Mouse (Mus musculus): ENCODE data around the gene 2010111I01Rik. TPM values are rescaled to one million over a fixed set of nuclear protein-coding genes. Genes with fewer than 3 reads are reported as not detected.

Gene 2010111I01Rik
- total RNA-seq, 1 experiment = 58.3 TPM

- no peak for DNase-seq (ENCODE audit: low read depth, low spot score)
- Histone ChIP-seq H3K4me1 (ENCODE audit: control insufficient read depth in 2 of 2, insufficient read depth in 2 of 2, low read length in 2 of 2, poor library complexity in 1 of 2) (peaks cover 4 to 11% of the 10 kb centered on the region in 2 experiments; a peak in 2 of 4 replicates), H3K4me3 (ENCODE audit: insufficient read depth in 1 of 2, low read depth in 1 of 2, low read length in 2 of 2, poor library complexity in 1 of 2, severe bottlenecking in 1 of 2) (no peak overlapping the region), H3K36me3 (ENCODE audit: control insufficient read depth, insufficient read depth, low read length, poor library complexity, severe bottlenecking) (peaks cover 11% of the 10 kb centered on the region; the same call in 1 of the 2 replicates), H3K9me3 (ENCODE audit: control insufficient read depth, insufficient read depth, low read depth, low read length) (no peaks in the 10 kb centered on the region), H3K9ac (ENCODE audit: insufficient read depth, low read depth, low read length, poor library complexity, severe bottlenecking) (no peak overlapping the region), H3K27ac (ENCODE audit: insufficient read depth, low read depth, low read length, poor library complexity, severe bottlenecking) (no peak overlapping the region)
- TF ChIP-seq CHD2 (IDR thresholded peaks at IDR 0.05; ENCODE audit: low read depth, low read length) (no peak), MAFK (IDR thresholded peaks at IDR 0.05; ENCODE audit: insufficient read depth, low read depth, low read length) (no peak), HCFC1 (IDR thresholded peaks at IDR 0.05; ENCODE audit: borderline replicate concordance, insufficient read depth, low read length) (no peak), ZC3H11A (IDR thresholded peaks at IDR 0.05; ENCODE audit: borderline replicate concordance, low read depth, low read length) (no peak), ZNF384 (IDR thresholded peaks at IDR 0.05; ENCODE audit: low read depth, low read length) (no peak)
- in situ Hi-C loops (cut with MboI; ENCODE audit: low sequenced_read_pairs in 2 of 2, unreplicated experiment in 2 of 2) = no loop called here
Measured at GRCm38 (mm10) chr13:63238045-63238444, 273.4 kb downstream of the 2010111I01Rik start.

GRCm38 (mm10) chr13:63239301-63239804 is 274.7 kb downstream of the 2010111I01Rik start:
- TF ChIP-seq ZNF384 (IDR thresholded peaks at IDR 0.05; ENCODE audit: low read depth, low read length) (no peak), ZC3H11A (IDR thresholded peaks at IDR 0.05; ENCODE audit: borderline replicate concordance, low read depth, low read length) (no peak), MAFK (IDR thresholded peaks at IDR 0.05; ENCODE audit: insufficient read depth, low read depth, low read length) (no peak), CHD2 (IDR thresholded peaks at IDR 0.05; ENCODE audit: low read depth, low read length) (no peak)
- H3K4me3 ChIP-seq (ENCODE audit: insufficient read depth in 1 of 2, low read depth in 1 of 2, low read length in 2 of 2, poor library complexity in 1 of 2, severe bottlenecking in 1 of 2) = peak overlapping the region; percentile 59 to 96
- in situ Hi-C loops (cut with MboI; ENCODE audit: low sequenced_read_pairs in 2 of 2, unreplicated experiment in 2 of 2) = no loop called here
- DNase-seq (ENCODE audit: low read depth, low spot score) = peak; percentile 20
- H3K4me1 ChIP-seq (ENCODE audit: control insufficient read depth in 2 of 2, insufficient read depth in 2 of 2, low read length in 2 of 2, poor library complexity in 1 of 2) = peaks cover 4 to 11% of the 10 kb centered on the region in 2 experiments; a peak in 2 of 4 replicates
- H3K27ac ChIP-seq (ENCODE audit: insufficient read depth, low read depth, low read length, poor library complexity, severe bottlenecking) = no peak overlapping the region; the same call in 1 of the 2 replicates
- peak overlapping the region; percentile 82 for H3K9ac ChIP-seq (ENCODE audit: insufficient read depth, low read depth, low read length, poor library complexity, severe bottlenecking)
- no peaks in the 10 kb centered on the region for H3K9me3 ChIP-seq (ENCODE audit: control insufficient read depth, insufficient read depth, low read depth, low read length)
- H3K36me3 ChIP-seq (ENCODE audit: control insufficient read depth, insufficient read depth, low read length, poor library complexity, severe bottlenecking) = peaks cover 16% of the 10 kb centered on the region

GRCm38 (mm10) chr13:63239877-63240671 is 275.4 kb downstream of the 2010111I01Rik start:
- peak overlapping the region; percentile 96 to 98 for H3K4me3 ChIP-seq (ENCODE audit: insufficient read depth in 1 of 2, low read depth in 1 of 2, low read length in 2 of 2, poor library complexity in 1 of 2, severe bottlenecking in 1 of 2)
- H3K9me3 ChIP-seq (ENCODE audit: control insufficient read depth, insufficient read depth, low read depth, low read length) = no peaks in the 10 kb centered on the region
- peaks cover 4 to 11% of the 10 kb centered on the region in 2 experiments; a peak in 2 of 4 replicates for H3K4me1 ChIP-seq (ENCODE audit: control insufficient read depth in 2 of 2, insufficient read depth in 2 of 2, low read length in 2 of 2, poor library complexity in 1 of 2)
- H3K36me3 ChIP-seq (ENCODE audit: control insufficient read depth, insufficient read depth, low read length, poor library complexity, severe bottlenecking) = peaks cover 18% of the 10 kb centered on the region
- peak overlapping the region; percentile 91 for H3K9ac ChIP-seq (ENCODE audit: insufficient read depth, low read depth, low read length, poor library complexity, severe bottlenecking)
- in situ Hi-C loops (cut with MboI; ENCODE audit: low sequenced_read_pairs in 2 of 2, unreplicated experiment in 2 of 2) = loop anchor here in 1 of 2 experiments (5.0 kb wide), 1 partner anchor 87 kb away; no protein-coding TSS in a partner anchor
- no peak for TF ChIP-seq ZC3H11A (IDR thresholded peaks at IDR 0.05; ENCODE audit: borderline replicate concordance, low read depth, low read length)
- no peak for TF ChIP-seq HCFC1 (IDR thresholded peaks at IDR 0.05; ENCODE audit: borderline replicate concordance, insufficient read depth, low read length)
- no peak for TF ChIP-seq MAFK (IDR thresholded peaks at IDR 0.05; ENCODE audit: insufficient read depth, low read depth, low read length)
- no peak for TF ChIP-seq ZNF384 (IDR thresholded peaks at IDR 0.05; ENCODE audit: low read depth, low read length)
- no peak for TF ChIP-seq CHD2 (IDR thresholded peaks at IDR 0.05; ENCODE audit: low read depth, low read length)
- DNase-seq (ENCODE audit: low read depth, low spot score) = peak; percentile 45
- peak overlapping the region; percentile 77 for H3K27ac ChIP-seq (ENCODE audit: insufficient read depth, low read depth, low read length, poor library complexity, severe bottlenecking)

- H3K4me1 ChIP-seq (ENCODE audit: control insufficient read depth in 2 of 2, insufficient read depth in 2 of 2, low read length in 2 of 2, poor library complexity in 1 of 2) = peaks cover 4 to 11% of the 10 kb centered on the region in 2 experiments; a peak in 2 of 4 replicates
- peak overlapping the region; percentile 96 to 98 for H3K4me3 ChIP-seq (ENCODE audit: insufficient read depth in 1 of 2, low read depth in 1 of 2, low read length in 2 of 2, poor library complexity in 1 of 2, severe bottlenecking in 1 of 2)
- H3K27ac ChIP-seq (ENCODE audit: insufficient read depth, low read depth, low read length, poor library complexity, severe bottlenecking) = no peak overlapping the region
- TF ChIP-seq ZC3H11A (IDR thresholded peaks at IDR 0.05; ENCODE audit: borderline replicate concordance, low read depth, low read length) (no peak), MAFK (IDR thresholded peaks at IDR 0.05; ENCODE audit: insufficient read depth, low read depth, low read length) (no peak), CHD2 (IDR thresholded peaks at IDR 0.05; ENCODE audit: low read depth, low read length) (no peak), ZNF384 (IDR thresholded peaks at IDR 0.05; ENCODE audit: low read depth, low read length) (no peak), HCFC1 (IDR thresholded peaks at IDR 0.05; ENCODE audit: borderline replicate concordance, insufficient read depth, low read length) (no peak)
- no peak for DNase-seq (ENCODE audit: low read depth, low spot score)
- no peaks in the 10 kb centered on the region for H3K9me3 ChIP-seq (ENCODE audit: control insufficient read depth, insufficient read depth, low read depth, low read length)
- H3K9ac ChIP-seq (ENCODE audit: insufficient read depth, low read depth, low read length, poor library complexity, severe bottlenecking) = peak overlapping the region; percentile 43
- peaks cover 19% of the 10 kb centered on the region for H3K36me3 ChIP-seq (ENCODE audit: control insufficient read depth, insufficient read depth, low read length, poor library complexity, severe bottlenecking)
- in situ Hi-C loops (cut with MboI; ENCODE audit: low sequenced_read_pairs in 2 of 2, unreplicated experiment in 2 of 2) = loop anchor here in 1 of 2 experiments (5.0 kb wide), 1 partner anchor 86 kb away; no protein-coding TSS in a partner anchor
Measured at GRCm38 (mm10) chr13:63240835-63241234, 276.1 kb downstream of the 2010111I01Rik start.
